Mouse (Mus musculus): ENCODE data around the gene Misp.

The Misp gene

DNA sequence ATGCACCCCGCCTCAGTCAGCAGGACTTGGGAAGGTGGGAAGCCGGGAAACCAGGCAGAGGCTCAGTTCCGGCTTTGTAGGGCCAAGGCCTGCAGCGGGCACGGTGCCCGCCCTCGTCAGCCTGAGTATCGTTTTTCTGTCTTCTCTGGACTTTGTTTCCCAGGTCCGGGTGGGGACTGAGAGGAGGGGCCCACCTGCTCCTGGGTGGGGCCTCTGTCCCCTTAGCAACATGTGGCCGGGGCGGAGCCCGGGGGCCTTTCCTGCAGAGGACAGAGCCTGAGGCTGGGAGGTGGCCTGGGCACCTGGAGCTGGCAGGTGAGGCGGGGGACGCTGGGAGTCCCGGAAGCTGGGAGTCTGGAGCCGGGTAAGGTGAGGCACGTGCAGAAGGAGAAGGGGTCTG is 1.6 kb downstream of the Misp start:
- no peak for DNase-seq (ENCODE audit: low spot score in 2 of 2)

DNA sequence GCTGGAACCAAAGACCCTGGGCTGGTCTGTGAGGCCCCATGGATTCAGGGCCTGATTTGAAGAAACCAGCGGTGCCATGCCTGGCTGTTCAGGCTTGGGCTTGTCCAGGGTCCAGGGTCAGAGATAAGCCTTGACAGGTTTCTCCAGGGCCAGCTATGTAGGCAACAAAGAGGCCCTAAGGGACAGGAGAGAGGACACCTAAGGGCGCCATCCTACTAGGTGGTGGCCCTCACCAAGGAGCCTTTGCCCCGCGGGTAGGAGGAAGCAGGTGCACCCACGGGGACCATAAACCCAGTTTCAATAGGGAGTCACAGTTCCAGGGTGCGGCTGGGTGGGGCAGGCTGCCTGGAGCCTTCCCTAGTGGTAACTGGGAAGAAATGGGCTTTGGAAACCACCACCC is 2.2 kb downstream of the Misp start:
- no peak for DNase-seq (ENCODE audit: low spot score in 2 of 2)

- no peak for DNase-seq (ENCODE audit: low spot score in 2 of 2)
These were observed 3.6 kb downstream of the Misp start for GRCm38 (mm10) chr10:79824413-79824812.

DNA sequence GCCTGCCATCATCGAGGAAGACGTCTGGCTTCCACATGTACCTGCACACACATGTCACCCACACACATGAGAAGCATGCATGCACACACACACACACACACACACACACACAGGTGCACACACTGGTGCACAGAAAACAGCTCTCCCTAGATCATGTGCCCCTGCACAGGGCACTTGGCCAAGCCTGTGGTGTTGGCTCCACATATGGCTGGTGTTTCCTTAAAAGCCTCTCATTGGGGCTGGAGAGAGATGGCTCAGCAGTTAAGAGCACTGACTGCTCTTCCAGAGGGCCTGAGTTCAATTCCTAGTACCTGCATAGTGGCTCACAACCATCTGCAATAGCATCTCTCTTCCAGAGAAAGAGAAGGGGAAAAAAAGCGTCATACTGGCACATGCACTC is 10.8 kb downstream of the Misp start:
- DNase-seq (ENCODE audit: low spot score in 2 of 2) = no peak

GRCm38 (mm10) chr10:79832026-79832785 is 11.4 kb downstream of the Misp start:
- DNase-seq (ENCODE audit: low spot score in 2 of 2) = no peak

GRCm38 (mm10) chr10:79832786-79833181 is 12.0 kb downstream of the Misp start:
- DNase-seq (ENCODE audit: low spot score in 2 of 2) = no peak

DNA sequence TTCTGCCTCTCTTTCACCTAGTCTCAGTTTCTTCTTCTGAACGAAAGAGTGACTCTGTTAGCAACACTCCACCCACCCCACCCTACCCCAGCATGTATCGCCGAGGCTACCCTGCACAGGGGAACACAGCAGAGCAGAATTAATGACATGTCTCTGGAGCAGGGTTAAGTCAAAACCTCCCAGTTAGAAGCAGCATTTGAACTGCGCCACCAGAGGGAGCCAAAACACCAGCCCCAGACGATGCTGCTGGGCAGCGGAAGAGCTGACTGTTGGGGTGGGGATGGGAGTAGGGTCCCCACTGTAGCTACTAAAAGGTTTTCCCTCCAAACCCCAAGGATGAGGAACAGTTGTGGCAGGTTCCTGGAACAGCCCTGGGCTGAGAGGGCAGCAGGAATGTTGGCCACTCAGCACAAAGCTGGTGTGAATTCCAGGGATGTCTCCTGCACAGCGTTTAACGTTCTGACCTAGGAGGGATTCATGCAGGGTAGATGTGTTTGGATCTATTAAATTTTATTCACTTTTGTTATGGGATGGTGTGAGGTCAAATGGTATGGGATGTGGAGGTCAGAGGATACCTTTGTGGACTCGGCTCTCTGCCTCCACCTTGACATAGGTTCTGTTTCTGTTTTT is 14.1 kb downstream of the Misp start:
- DNase-seq (ENCODE audit: low spot score in 2 of 2) = peak; percentile 62 to 86

GRCm38 (mm10) chr10:79836918-79837317 is 16.1 kb downstream of the Misp start:
- DNase-seq (ENCODE audit: low spot score in 2 of 2) = no peak

GRCm38 (mm10) chr10:79838151-79838550 is 17.4 kb downstream of the Misp start:
- DNase-seq (ENCODE audit: low spot score in 2 of 2) = no peak

DNA sequence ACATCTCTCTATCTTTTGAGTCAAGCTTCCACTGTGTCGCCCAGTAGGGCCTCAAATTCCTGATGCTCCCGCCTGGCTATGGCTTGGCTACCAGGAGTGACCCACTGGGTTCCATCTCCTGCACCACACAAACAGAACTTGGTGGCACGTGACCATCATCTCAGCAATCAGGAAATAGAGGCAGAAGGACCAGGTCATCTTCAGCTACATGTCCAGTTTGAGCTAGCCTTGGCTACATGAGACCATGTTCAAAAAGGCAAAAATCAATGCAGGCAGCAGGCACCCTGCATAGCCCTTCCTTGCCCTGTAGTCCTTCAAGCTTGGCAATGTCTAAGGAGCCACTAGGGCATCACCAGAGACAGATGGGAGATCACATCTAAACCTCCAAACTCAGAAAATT is 19.3 kb downstream of the Misp start:
- DNase-seq (ENCODE audit: low spot score in 2 of 2) = no peak

DNA sequence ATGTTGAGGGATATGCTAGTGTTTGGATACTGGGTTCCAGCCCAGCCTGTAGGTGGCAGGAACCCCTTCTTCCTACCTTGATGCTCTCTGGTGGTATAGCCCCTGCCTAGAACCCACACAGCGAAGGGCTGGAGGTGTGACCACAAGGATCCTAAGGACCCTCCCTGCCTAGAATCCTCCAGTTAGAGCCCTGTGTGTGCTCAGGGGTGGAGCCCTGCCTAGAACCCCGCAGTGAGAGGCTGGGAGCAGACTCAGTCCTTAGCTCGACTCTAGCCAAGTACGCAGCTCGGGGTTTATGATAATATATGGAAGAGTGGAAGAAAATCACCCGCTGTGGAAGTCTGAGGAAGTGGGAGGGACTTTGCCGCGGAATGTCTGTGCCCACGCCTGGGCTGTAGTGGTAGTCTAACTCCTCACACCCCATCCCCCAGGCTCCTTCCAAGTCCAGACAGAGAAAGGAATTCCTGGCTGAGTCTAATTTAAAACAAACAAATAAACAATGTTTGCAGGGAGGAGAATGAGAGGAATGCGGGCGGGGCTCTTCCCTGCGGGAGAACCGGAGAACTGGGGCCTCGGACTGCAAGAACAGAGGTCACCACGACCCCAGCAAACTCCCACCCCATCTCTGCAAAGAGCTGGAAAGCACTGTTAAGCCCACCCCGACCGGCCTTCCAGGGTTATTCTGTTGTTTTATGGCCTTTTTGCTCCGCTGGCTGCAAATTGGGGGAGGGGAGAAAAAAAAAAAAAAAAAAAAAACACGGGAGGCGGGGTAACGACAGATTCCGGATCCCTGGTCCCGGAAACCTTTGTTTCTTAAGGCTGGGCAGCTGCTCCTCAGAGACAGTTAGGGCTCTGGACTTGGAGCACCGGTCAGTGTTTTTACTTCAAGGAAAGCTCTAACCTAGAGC is 20.1 kb downstream of the Misp start:
- no peak for DNase-seq (ENCODE audit: low spot score in 2 of 2)

GRCm38 (mm10) chr10:79842322-79842721 is 21.5 kb downstream of the Misp start:
- DNase-seq (ENCODE audit: low spot score in 2 of 2) = no peak

DNA sequence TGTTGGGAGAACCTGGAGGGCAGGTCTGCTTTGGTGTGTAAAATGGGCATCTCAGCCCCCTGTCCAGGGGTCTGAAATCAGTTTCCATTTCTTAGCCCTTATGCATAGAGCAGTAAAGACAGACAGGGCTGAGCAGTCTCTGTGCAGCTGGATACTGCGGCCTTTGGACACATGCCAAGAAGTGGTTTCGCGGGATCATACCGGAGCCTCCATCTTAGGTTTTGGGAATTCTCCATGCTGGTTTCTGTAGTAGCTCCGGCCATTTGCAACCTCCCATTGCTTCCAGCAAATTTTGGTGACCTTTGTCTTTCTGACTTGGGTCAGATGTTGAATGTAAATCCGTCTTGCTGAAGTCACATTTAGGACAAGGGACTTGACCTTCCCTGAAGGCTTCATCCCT is 22.7 kb downstream of the Misp start:
- no peak for DNase-seq (ENCODE audit: low spot score in 2 of 2)

DNA sequence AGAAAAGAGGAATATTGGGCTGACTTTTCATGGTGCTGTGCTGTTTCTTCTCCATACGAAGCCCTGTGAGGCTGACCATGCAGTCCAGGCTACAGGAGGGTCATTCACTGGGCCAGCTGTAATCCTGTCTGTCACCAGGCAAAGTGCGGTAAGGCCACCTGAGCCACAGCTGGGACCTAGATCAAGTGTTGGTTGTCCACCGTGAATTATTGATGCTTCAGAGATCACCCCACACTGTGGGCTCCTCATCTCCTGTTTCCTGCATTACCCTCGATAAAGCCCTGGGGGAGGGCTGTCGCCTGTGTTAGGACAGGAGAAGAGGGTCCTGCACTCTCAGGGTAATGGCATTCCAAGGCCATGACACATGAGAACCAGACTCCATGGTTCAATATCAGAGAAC is 25.8 kb downstream of the Misp start:
- no peak for DNase-seq (ENCODE audit: low spot score in 2 of 2)

DNA sequence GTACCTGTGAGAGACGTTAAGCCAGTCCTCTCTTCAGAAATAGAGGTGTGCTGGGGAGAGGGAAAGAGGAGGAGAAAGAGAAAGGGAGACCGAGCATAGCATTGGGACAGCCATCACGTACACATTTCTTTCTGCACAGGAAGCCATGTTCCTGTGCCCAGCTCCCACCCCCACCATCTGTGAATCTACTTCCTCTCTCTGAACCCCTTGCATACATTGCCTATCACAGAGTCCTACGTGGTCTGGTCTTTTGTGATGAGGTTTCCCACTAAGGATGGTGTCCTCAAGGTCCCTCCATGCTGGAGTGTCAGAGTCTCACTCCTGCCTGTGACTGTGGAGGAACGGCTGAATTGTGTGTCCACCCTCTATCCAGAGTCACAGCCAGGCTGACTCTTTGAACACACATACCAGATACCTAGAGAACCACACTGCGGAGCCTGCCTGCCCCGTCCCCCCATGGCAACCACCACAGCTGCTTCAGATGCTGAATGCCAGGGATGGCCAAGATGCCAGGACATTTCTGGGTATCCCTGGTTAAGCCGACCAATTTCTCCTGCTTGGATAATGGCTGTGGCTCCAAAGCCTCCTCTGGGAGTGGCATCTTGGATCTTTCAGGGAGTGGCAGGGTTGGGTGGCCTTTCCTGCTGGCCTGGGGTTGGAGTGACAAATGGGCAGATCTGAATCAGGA is 29.3 kb downstream of the Misp start:
- no peak for DNase-seq (ENCODE audit: low spot score in 2 of 2)

- no peak for DNase-seq (ENCODE audit: low spot score in 2 of 2)
These were observed 30.9 kb downstream of the Misp start for GRCm38 (mm10) chr10:79851653-79852052.

GRCm38 (mm10) chr10:79852107-79852789 is 31.5 kb downstream of the Misp start:
- DNase-seq (ENCODE audit: low spot score in 2 of 2) = no peak

GRCm38 (mm10) chr10:79852827-79853226 is 32.0 kb downstream of the Misp start:
- DNase-seq (ENCODE audit: low spot score in 2 of 2) = no peak

GRCm38 (mm10) chr10:79853392-79853791 is 32.6 kb downstream of the Misp start:
- DNase-seq (ENCODE audit: low spot score in 2 of 2) = peak; percentile 60 to 80

- peak; percentile 95 to 99 for DNase-seq (ENCODE audit: low spot score in 2 of 2)
These were observed 33.3 kb downstream of the Misp start, which contains the start of gene Ptbp1 for GRCm38 (mm10) chr10:79853860-79854795. Gene Ptbp1, plus strand, starts transcription at chr10:79854427.
